Mouse (Mus musculus) heart, embryonic 16.5 days (tissue): ENCODE data around the gene Dexi. TPM values are rescaled to one million over a fixed set of nuclear protein-coding genes. Genes with fewer than 3 reads are reported as not detected.

Experiments
- ATAC-seq: fragments of 200-750 bp; cut with Nextera tagmentation; replicated peaks from 2 replicates; pipeline ENCODE4 v1.8.0; 2017; ENCODE audit warnings: moderate number of reproducible peaks; ENCODE audit not compliant: insufficient read depth, low FRiP score; ENCODE audit errors: extremely low read depth
- H3K27ac ChIP-seq: fragments of 300-500 bp; sonication (generic); 2 replicates; pipeline ENCODE4 v1.5.1; 2014; ENCODE audit warnings: mild to moderate bottlenecking, low read length, control low read depth, moderate library complexity
- H3K27me3 ChIP-seq: fragments of 300-500 bp; sonication (generic); 2 replicates; pipeline ENCODE4 v1.6.1; 2014; ENCODE audit warnings: low read length, mixed read lengths; ENCODE audit not compliant: control insufficient read depth, insufficient read depth
- H3K36me3 ChIP-seq: fragments of 300-500 bp; sonication (generic); 2 replicates; pipeline ENCODE4 v1.6.1; 2014; ENCODE audit not compliant: control insufficient read depth, insufficient read depth
- H3K4me1 ChIP-seq: fragments of 300-500 bp; sonication (generic); 2 replicates; pipeline ENCODE4 v1.6.1; 2014; ENCODE audit warnings: low read length, mixed read lengths; ENCODE audit not compliant: control insufficient read depth, insufficient read depth
- H3K4me2 ChIP-seq: fragments of 300-500 bp; sonication (generic); 2 replicates; pipeline ENCODE4 v1.6.1; 2014; ENCODE audit warnings: low read depth, mild to moderate bottlenecking, control low read depth, low read length
- H3K4me3 ChIP-seq: fragments of 300-500 bp; sonication (generic); 2 replicates; pipeline ENCODE4 v1.5.1; 2014; ENCODE audit warnings: mild to moderate bottlenecking, control low read depth, low read length
- H3K9ac ChIP-seq: fragments of 300-500 bp; sonication (generic); 2 replicates; pipeline ENCODE4 v1.6.1; 2014; ENCODE audit warnings: low read length, control low read depth
- H3K9me3 ChIP-seq: fragments of 300-500 bp; sonication (generic); replicated peaks from 2 replicates; pipeline ENCODE4 v1.6.1; 2016; ENCODE audit warnings: low read length; ENCODE audit not compliant: control insufficient read depth
- WGBS: fragments of 180-500 bp; shearing (Covaris S2); extraction: QIAGEN DNeasy Blood & Tissue Kit; methylation state at CpG from one replicate; pipeline ENCODE4 v1.1.7; 2014; 5-methylcytosine and 5-hydroxymethylcytosine counted together
- polyA plus RNA-seq: library from polyadenylated mRNA; unstranded; fragments of >200 nt; fragmentation: Nextera tagmentation; extraction: Ambion mirVana; gene quantifications from 2 replicates; pipeline ENCODE4 v1.2.1, GENCODE M21; 2015

The Dexi gene
- polyA plus RNA-seq, 1 experiment from 2014 or later: 14.0 TPM

DNA sequence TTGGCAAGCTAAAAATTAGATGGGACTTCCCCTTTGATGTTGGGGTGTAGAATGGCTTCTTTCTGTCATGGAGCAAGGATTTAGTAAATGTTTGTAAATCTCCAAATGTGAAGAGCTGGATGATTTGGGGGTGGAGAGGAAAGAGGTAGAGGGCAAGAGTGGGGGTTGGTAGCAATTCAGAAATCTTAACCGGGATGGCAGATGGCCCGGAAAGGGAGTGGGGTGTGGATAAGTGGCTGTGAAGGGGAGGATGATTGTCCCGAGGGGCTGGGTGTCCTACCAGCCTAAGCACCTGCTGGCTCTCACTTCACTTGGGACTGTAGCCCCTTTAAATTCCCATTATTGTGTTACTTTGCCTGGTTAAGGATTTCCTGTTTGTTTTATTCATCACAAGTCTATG lies 4.0 kb upstream of the Dexi start:
- Histone ChIP-seq H3K36me3 (no peaks in the 10 kb centered on the region), H3K9ac (no peak overlapping the region), H3K4me3 (no peak overlapping the region), H3K4me1 (peaks cover 19% of the 10 kb centered on the region), H3K4me2 (peak overlapping the region; percentile 90; the same call in 1 of the 2 replicates), H3K27ac (no peak overlapping the region), H3K9me3 (no peaks in the 10 kb centered on the region), H3K27me3 (no peaks in the 10 kb centered on the region)
- 45% methylated on average over 3 of the region's 3 CpGs for WGBS
- no peak for ATAC-seq

DNA sequence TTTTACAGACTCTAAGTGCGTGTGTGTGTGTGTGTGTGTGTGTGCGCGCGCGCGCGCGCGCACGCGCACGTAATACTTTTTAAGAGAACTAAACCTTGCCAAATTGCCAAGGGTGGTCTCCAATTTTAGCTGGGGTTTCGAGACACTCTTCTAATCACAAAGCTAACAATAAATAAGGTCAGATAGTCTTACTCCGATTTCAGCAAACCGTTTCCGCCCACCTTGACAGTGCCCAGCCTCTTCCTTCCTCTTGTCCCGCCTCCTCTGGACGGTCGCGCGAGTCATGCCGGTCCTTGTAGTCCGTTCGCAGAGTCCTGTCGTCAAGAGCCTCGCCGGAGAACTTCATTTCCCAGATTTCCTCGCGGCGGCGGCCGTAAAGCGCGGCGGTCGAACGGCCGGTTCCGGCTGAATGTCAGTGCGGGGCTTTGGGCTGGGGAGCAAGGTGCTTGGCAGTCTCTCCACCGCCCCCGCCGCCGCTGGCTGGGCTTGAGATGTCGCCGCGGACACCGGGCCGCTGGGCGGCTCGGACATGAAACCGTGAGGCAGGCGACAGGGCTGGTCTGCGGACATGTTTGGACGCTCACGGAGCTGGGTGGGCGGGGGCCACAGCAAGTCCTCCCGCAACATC lies 2.3 kb upstream of the Dexi start, which contains the start of gene Clec16a:
Gene Clec16a, plus strand, starts transcription at position 345 of the 628 bp plus-strand sequence.
- peak; percentile 82 for ATAC-seq
- WGBS: under 1% methylated on average over 58 of the region's 58 CpGs
- peaks cover 35% of the 10 kb centered on the region for H3K4me1 ChIP-seq
- peak within 1 kb of the TSS; percentile 81 for H3K27ac ChIP-seq
- no peaks in the 10 kb centered on the region for H3K27me3 ChIP-seq
- no peaks in the 10 kb centered on the region for H3K9me3 ChIP-seq
- H3K4me3 ChIP-seq: peak within 1 kb of the TSS; percentile 69
- no peaks in the 10 kb centered on the region for H3K36me3 ChIP-seq
- H3K4me2 ChIP-seq: peak within 1 kb of the TSS; percentile 90
- peak within 1 kb of the TSS; percentile 82 for H3K9ac ChIP-seq

DNA sequence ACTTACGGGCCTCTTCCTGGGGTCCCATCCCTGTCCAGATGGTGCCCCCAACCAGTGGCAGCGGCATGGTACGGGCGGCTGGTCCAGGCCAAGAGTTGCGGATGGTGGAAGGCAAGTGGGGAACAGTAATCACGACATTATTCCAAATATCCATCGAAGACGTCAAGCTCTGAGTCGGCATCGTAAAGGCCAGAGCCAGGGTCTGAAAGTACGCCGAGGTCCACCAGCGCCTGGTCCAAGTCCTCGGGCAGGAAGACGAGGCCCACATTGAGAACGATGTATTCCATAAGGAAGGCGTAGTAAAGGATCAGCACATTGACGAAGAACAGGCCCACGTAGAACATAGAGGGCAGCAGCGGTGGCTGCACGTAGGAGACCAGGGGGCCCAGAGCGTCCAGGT lies 588 bp downstream of the Dexi start:
- Histone ChIP-seq H3K27ac (peak overlapping the region; percentile 84), H3K4me1 (peaks cover 43% of the 10 kb centered on the region), H3K4me3 (peak overlapping the region; percentile 78), H3K36me3 (no peaks in the 10 kb centered on the region), H3K4me2 (peak overlapping the region; percentile 70), H3K27me3 (no peaks in the 10 kb centered on the region), H3K9me3 (no peaks in the 10 kb centered on the region), H3K9ac (peak overlapping the region; percentile 83)
- ATAC-seq: no peak
- 3% methylated on average over 22 of the region's 22 CpGs for WGBS

DNA sequence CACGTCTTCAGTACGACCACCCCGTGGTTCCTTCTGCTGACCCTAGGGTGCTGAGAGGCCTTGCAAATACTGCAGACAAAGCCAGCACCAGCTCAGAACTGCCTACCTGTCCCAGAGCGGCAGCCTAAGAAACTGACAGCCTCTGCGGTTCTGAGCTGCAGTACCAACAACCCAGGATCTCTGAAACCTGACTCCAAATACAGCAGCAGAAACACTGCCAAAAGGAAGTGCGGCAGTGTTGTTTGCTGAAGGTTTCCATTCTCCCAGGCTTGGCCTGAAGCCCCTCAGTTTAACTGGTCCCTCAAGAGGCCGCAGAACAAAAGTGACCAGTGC lies 1.3 kb downstream of the Dexi start:
- H3K27ac ChIP-seq: peak overlapping the region; percentile 84
- 19% methylated on average over 7 of the region's 7 CpGs for WGBS
- no peak for ATAC-seq

DNA sequence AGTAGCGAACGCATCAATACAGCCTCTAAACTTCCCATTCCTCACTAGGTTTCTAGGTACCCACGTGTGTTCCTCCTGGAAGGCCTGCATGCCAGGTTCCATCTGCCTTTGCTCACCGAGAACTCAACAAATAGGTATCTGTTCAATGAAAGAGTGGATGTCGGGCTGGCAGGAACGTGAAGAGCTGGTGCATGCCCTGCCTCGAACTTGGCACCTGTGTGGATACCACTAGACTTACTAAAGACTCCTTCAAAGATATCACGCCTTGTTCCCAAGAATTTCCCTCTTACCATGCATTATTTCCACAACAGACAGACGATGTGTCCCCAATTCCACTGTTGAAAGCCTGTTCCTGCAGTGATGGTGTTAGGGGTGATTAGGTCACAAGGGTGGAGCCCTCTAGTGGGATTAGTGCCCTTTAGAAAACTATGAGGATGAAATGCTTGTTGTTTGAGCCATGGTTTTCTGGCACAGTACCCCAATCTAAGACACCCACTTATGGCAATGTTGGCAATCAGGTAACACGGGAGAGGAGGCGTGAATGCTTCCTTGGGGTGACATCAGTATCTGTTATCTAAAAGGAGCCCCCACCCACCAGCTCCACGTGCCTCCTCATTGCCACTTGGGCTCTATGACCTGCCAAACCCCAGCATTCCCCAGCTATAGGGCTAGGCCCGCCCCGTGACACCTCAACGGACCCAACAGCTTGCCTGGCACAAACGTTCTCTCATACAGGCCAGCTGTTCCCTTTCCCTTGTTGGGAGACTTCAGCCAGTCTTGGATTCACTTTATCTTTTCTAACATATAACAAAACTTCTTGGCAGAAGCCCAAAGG lies 1.9 kb downstream of the Dexi start:
- no peaks in the 10 kb centered on the region for H3K27me3 ChIP-seq
- H3K36me3 ChIP-seq: no peaks in the 10 kb centered on the region

More for the DNA sequence above, 1.3 kb downstream of the Dexi start:
- Histone ChIP-seq H3K36me3 (no peaks in the 10 kb centered on the region), H3K4me2 (peak overlapping the region; percentile 70), H3K4me1 (peaks cover 41% of the 10 kb centered on the region), H3K4me3 (peak overlapping the region; percentile 78), H3K9ac (peak overlapping the region; percentile 83), H3K9me3 (no peaks in the 10 kb centered on the region), H3K27me3 (no peaks in the 10 kb centered on the region)

DNA sequence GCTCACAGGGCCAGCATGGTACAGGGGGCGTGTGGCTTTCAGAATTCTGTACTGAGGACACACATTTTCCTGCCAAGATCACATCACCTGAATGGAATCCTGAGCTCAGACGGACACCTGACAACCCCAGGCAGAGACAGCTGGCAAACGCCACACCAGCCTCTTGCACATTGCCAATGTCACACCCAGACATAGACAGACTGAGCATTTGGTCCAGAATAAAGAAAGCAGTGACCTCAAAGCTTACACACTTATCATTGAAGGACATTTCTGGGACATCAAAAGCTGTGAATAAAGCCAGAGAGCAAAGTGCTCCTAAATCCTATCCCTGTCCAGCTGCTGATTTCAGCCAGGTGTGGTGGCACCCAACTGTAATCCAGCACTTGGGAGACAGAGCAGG lies 5.9 kb downstream of the Dexi start:
- H3K4me1 ChIP-seq: peaks cover 45% of the 10 kb centered on the region
- no peak for ATAC-seq
- no peaks in the 10 kb centered on the region for H3K9me3 ChIP-seq
- WGBS: 45% methylated on average over 3 of the region's 3 CpGs
- H3K27ac ChIP-seq: no peak overlapping the region
- H3K36me3 ChIP-seq: no peaks in the 10 kb centered on the region
- H3K9ac ChIP-seq: no peak overlapping the region
- no peak overlapping the region for H3K4me2 ChIP-seq
- H3K4me3 ChIP-seq: no peak overlapping the region
- H3K27me3 ChIP-seq: no peaks in the 10 kb centered on the region

More for the DNA sequence above, 1.9 kb downstream of the Dexi start:
- WGBS: 58% methylated on average over 16 of the region's 16 CpGs
- Histone ChIP-seq H3K9ac (peak overlapping the region; percentile 83), H3K4me1 (peaks cover 39% of the 10 kb centered on the region), H3K9me3 (no peaks in the 10 kb centered on the region), H3K4me2 (peak overlapping the region; percentile 70), H3K27ac (peak overlapping the region; percentile 84), H3K4me3 (peak overlapping the region; percentile 78)
- no peak for ATAC-seq

DNA sequence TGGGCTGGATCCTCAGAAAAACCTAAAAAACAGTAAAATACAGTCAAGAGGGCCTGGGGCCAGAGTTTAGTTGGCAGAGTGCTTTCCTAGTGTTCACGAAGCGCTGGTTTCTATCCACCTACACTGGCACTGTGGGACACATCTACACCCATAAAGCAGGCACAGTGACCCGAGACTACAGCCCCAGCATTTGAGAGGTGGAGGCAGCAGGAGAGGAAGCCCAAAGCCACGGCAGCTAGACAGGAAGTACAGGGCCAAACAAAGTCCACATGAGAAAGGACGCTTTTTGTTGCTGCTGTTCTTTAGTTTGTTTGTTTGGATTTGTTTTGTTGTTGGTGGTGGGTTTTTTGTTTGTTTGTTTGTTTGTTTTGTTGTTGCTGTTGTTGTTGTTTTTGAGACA lies 6.5 kb downstream of the Dexi start:
- H3K4me3 ChIP-seq: no peak overlapping the region
- H3K9ac ChIP-seq: no peak overlapping the region
- no peak overlapping the region for H3K4me2 ChIP-seq
- no peaks in the 10 kb centered on the region for H3K9me3 ChIP-seq
- no peak overlapping the region for H3K27ac ChIP-seq
- 74% methylated on average over 5 of the region's 5 CpGs for WGBS
- ATAC-seq: no peak
- no peaks in the 10 kb centered on the region for H3K36me3 ChIP-seq
- H3K27me3 ChIP-seq: no peaks in the 10 kb centered on the region
- peaks cover 41% of the 10 kb centered on the region for H3K4me1 ChIP-seq

DNA sequence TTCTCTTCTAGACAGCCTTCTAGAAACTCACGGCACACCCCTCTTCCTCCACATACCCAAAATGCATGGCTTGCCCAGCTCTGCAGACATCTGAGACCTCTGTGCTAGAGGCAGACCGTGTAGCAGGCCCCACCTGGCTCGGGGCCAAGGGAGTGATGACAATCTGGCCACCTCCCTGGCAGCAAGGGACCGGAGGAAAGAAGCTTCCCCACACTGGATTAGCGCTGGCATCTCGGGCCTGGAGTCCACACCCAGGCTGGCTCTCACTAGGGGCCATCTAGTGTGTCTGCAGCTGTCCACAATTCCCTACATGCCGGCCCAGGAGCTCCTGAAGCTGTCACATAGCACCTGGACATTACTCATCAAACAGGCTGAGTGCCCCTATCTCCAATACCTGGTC lies 8.3 kb downstream of the Dexi start:
- Histone ChIP-seq H3K27me3 (no peaks in the 10 kb centered on the region), H3K4me1 (peaks cover 32% of the 10 kb centered on the region), H3K9me3 (no peaks in the 10 kb centered on the region), H3K9ac (no peak overlapping the region), H3K36me3 (peaks cover 2% of the 10 kb centered on the region; the same call in 1 of the 2 replicates), H3K27ac (no peak overlapping the region), H3K4me2 (no peak overlapping the region), H3K4me3 (no peak overlapping the region)
- ATAC-seq: no peak
- WGBS: 43% methylated on average over 7 of the region's 7 CpGs

DNA sequence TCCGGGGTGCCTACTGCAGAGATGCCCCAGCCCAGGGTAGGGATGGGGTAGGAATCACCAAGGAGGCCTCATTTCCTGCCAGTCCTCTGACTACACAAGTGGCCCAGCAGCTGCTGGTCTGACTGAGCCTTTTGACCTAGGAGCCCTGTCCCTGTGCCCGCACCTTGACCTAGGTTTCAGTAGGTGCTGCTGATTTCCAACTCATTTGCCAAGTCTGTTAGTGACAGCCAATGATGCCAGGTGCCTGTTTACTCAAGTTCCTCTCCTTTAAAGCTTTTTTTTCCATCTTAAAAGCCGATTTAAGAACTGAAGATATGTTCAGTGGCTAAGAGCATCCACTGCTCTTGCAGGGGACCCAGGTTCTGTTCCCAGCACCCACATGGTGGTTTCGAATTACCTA lies 9.1 kb downstream of the Dexi start:
- H3K36me3 ChIP-seq: peaks cover 2% of the 10 kb centered on the region; the same call in 1 of the 2 replicates
- peaks cover 30% of the 10 kb centered on the region for H3K4me1 ChIP-seq
- no peak overlapping the region for H3K9ac ChIP-seq
- no peak overlapping the region for H3K4me3 ChIP-seq
- H3K27me3 ChIP-seq: no peaks in the 10 kb centered on the region
- no peak overlapping the region for H3K27ac ChIP-seq
- H3K4me2 ChIP-seq: no peak overlapping the region
- 91% methylated on average over 4 of the region's 4 CpGs for WGBS
- H3K9me3 ChIP-seq: no peaks in the 10 kb centered on the region
- no peak for ATAC-seq
